Mouse (Mus musculus) liver, postnatal 0 days (tissue): ENCODE data around the gene Synj1. TPM values are rescaled to one million over a fixed set of nuclear protein-coding genes. Genes with fewer than 3 reads are reported as not detected.

Experiments used
- ATAC-seq: fragments of 200-750 bp; cut with Nextera tagmentation; 2 replicates; pipeline ENCODE4 v1.8.0; 2017; ENCODE audit warnings: mild to moderate bottlenecking, moderate library complexity
- DNase-seq: peaks from one replicate; pipeline ENCODE4 v3.0.0-alpha.2; 2016
- H3K27ac ChIP-seq: fragments of 300-500 bp; sonication (generic); 2 replicates; pipeline ENCODE4 v1.5.1; 2014; ENCODE audit warnings: antibody characterized with exemption, moderate library complexity, mild to moderate bottlenecking, low read depth
- H3K27me3 ChIP-seq: fragments of 300-500 bp; sonication (generic); 2 replicates; pipeline ENCODE4 v1.6.1; 2014; ENCODE audit warnings: low read length, control low read depth, mixed read lengths; ENCODE audit not compliant: insufficient read depth
- H3K36me3 ChIP-seq: fragments of 300-500 bp; sonication (generic); replicated peaks from 2 replicates; pipeline ENCODE4 v1.6.1; 2014; ENCODE audit warnings: mild to moderate bottlenecking, control low read depth, low read length, moderate library complexity, mixed read lengths; ENCODE audit not compliant: insufficient read depth
- H3K4me1 ChIP-seq: fragments of 300-500 bp; sonication (generic); 2 replicates; pipeline ENCODE4 v1.6.1; 2014; ENCODE audit warnings: antibody characterized with exemption, mild to moderate bottlenecking, control low read depth; ENCODE audit not compliant: insufficient read depth
- H3K4me2 ChIP-seq: fragments of 300-500 bp; sonication (generic); 2 replicates; pipeline ENCODE4 v1.6.1; 2014; ENCODE audit warnings: low read depth, mild to moderate bottlenecking, low read length, moderate library complexity, mixed read lengths
- H3K4me3 ChIP-seq: fragments of 300-500 bp; sonication (generic); 2 replicates; pipeline ENCODE4 v1.5.1; 2014; ENCODE audit warnings: low read depth, low read length
- H3K9ac ChIP-seq: fragments of 300-500 bp; sonication (generic); replicated peaks from 2 replicates; pipeline ENCODE4 v1.6.1; 2014; ENCODE audit warnings: mild to moderate bottlenecking, moderate library complexity
- H3K9me3 ChIP-seq: fragments of 300-500 bp; sonication (generic); 2 replicates; pipeline ENCODE4 v1.6.1; 2016; ENCODE audit warnings: mild to moderate bottlenecking, control low read depth, low read length, mixed read lengths
- CTCF ChIP-seq: sonication (generic); IDR thresholded peaks from 2 replicates; pipeline ENCODE4 v1.5.1; 2016; ENCODE audit warnings: antibody characterized with exemption, low read depth
- EP300 ChIP-seq: IDR thresholded peaks from 2 replicates; pipeline ENCODE4 v1.6.1; 2016; ENCODE audit warnings: antibody characterized with exemption, low read depth, mild to moderate bottlenecking
- WGBS: fragments of 180-500 bp; shearing (Covaris S2); extraction: QIAGEN DNeasy Blood & Tissue Kit; methylation state at CpG from one replicate; pipeline ENCODE4 v1.1.7; 2014; ENCODE audit not compliant: insufficient replicate concordance; 5-methylcytosine and 5-hydroxymethylcytosine counted together
- polyA plus RNA-seq: library from polyadenylated mRNA; unstranded; fragments of >200 nt; fragmentation: Nextera tagmentation; extraction: Ambion mirVana; gene quantifications from 2 replicates; pipeline ENCODE4 v1.2.1, GENCODE M21; 2015

Synj1 gene
- polyA plus RNA-seq, 1 experiment from 2014 or later: 8.6 TPM

DNA sequence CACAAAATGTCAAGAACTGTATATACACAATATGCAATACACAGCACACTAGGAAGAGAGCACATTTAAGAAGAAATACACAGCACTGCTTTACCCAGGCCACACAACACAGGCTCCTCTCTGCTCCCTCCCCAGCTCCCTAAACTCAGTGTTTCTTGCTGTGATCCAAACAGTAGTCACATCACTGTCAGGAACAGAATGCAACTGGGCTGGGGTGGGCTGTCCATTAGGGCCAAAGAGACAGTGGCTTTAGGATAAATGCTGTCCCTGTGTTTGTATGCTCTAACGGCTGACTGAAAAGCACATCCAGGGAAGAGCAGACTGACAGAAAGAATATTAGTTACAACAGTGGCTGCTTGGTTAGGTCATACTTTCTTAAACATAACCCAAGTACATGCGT is 18.8 kb upstream of the Synj1 start:
- H3K9me3 ChIP-seq: no peaks in the 10 kb centered on the region
- DNase-seq: no peak
- H3K27ac ChIP-seq: no peak overlapping the region
- no peak for ATAC-seq
- no peaks in the 10 kb centered on the region for H3K4me1 ChIP-seq
- 91% methylated on average over 2 of the region's 2 CpGs for WGBS
- TF ChIP-seq EP300: no peak
- TF ChIP-seq CTCF: no peak
- H3K36me3 ChIP-seq: peaks cover 79% of the 10 kb centered on the region
- no peak overlapping the region for H3K9ac ChIP-seq
- no peak overlapping the region for H3K4me2 ChIP-seq
- no peak overlapping the region for H3K4me3 ChIP-seq
- no peaks in the 10 kb centered on the region for H3K27me3 ChIP-seq

GRCm38 (mm10) chr16:91029161-91029743 is 18.1 kb upstream of the Synj1 start:
- Histone ChIP-seq H3K27ac (no peak overlapping the region), H3K4me3 (no peak overlapping the region), H3K4me2 (no peak overlapping the region), H3K9ac (no peak overlapping the region), H3K36me3 (peaks cover 79% of the 10 kb centered on the region), H3K27me3 (no peaks in the 10 kb centered on the region), H3K9me3 (no peaks in the 10 kb centered on the region), H3K4me1 (no peaks in the 10 kb centered on the region)
- ATAC-seq (0 out of 2 replicates have a peak, but pooled peaks have one; percentile 38), DNase-seq (no peak)
- TF ChIP-seq EP300 (no peak), CTCF (no peak)
- 89% methylated on average over 8 of the region's 8 CpGs for WGBS

DNA sequence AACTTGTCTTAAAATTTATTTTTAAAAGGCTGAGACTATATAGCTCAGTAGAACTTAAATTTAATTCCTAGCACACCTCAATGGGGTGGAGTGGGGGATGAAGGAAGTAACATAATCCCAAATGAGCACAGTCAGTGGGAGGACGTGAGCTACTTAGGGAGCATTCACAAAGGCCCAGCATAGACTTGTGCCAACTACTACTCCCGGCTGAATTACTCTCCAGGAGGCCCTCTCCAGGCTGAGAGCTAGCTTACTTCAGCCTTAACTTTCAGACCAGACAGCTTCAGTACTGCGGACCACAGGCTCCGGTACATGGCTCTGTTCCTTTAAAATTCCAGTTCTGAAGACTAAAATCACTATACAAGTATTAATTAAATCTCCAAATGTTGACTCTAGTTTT is 15.2 kb upstream of the Synj1 start:
- Histone ChIP-seq H3K4me1 (no peaks in the 10 kb centered on the region), H3K27me3 (no peaks in the 10 kb centered on the region), H3K27ac (no peak overlapping the region), H3K4me2 (no peak overlapping the region), H3K36me3 (peaks cover 77% of the 10 kb centered on the region), H3K9ac (no peak overlapping the region), H3K4me3 (no peak overlapping the region), H3K9me3 (no peaks in the 10 kb centered on the region; the same call in 1 of the 2 replicates)
- 90% methylated on average over 4 of the region's 4 CpGs for WGBS
- TF ChIP-seq CTCF: no peak
- no peak for ATAC-seq
- DNase-seq: no peak

- no peak overlapping the region for H3K27ac ChIP-seq
- TF ChIP-seq EP300 (no peak), CTCF (peak; percentile 67)
- no peak overlapping the region for H3K4me2 ChIP-seq
- H3K4me3 ChIP-seq: no peak overlapping the region
- H3K36me3 ChIP-seq: peaks cover 83% of the 10 kb centered on the region
- H3K4me1 ChIP-seq: no peaks in the 10 kb centered on the region
- no peaks in the 10 kb centered on the region; the same call in 1 of the 2 replicates for H3K9me3 ChIP-seq
- ATAC-seq (no peak), DNase-seq (peak; percentile 39)
- no peaks in the 10 kb centered on the region for H3K27me3 ChIP-seq
- no peak overlapping the region for H3K9ac ChIP-seq
- 86% methylated on average over 1 of the region's 1 CpGs for WGBS
Measured at GRCm38 (mm10) chr16:91023384-91023783, 12.3 kb upstream of the Synj1 start.

DNA sequence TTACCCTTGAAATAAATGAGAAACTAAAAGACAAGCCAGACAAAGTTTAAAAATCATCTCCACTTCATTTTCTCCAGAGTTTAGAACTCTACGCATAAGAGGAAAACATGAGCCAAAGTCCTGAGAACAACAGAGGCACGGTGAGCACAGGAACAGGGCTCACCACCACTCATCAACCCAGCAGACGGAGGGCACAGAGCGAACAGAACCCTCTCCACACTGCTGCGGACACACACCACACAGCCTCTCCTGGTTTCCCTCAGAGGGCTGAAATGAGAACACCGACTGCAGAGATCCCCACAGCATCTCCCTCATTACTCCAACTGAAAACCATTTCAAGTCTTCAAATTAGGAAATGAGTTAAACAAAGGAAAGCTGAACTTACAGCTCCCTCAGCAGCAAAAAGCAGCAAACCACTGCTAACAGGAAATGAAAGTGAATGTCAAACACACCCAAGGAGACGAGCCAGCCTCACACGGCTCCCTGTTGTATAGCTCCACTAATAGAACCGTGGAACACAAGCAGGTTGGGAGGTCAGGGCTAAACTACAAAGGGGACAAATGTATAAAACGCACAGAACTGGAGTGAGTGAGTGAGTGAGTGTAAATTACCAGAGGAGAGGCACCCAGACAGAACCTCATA is 9.9 kb upstream of the Synj1 start:
- no peak overlapping the region for H3K4me2 ChIP-seq
- H3K36me3 ChIP-seq: peaks cover 82% of the 10 kb centered on the region
- H3K27me3 ChIP-seq: no peaks in the 10 kb centered on the region
- no peak for DNase-seq
- 0 out of 2 replicates have a peak overlapping the region, but pooled peaks have one; percentile 8 for H3K27ac ChIP-seq
- 84% methylated on average over 10 of the region's 10 CpGs for WGBS
- no peaks in the 10 kb centered on the region; the same call in 1 of the 2 replicates for H3K9me3 ChIP-seq
- TF ChIP-seq CTCF (no peak), EP300 (no peak)
- ATAC-seq: no peak
- no peak overlapping the region for H3K4me3 ChIP-seq
- no peaks in the 10 kb centered on the region for H3K4me1 ChIP-seq
- no peak overlapping the region for H3K9ac ChIP-seq

GRCm38 (mm10) chr16:91019476-91019875 is 8.4 kb upstream of the Synj1 start:
- Histone ChIP-seq H3K27me3 (no peaks in the 10 kb centered on the region), H3K36me3 (peaks cover 81% of the 10 kb centered on the region), H3K9ac (no peak overlapping the region), H3K27ac (no peak overlapping the region), H3K4me1 (no peaks in the 10 kb centered on the region), H3K4me2 (no peak overlapping the region), H3K9me3 (no peaks in the 10 kb centered on the region; the same call in 1 of the 2 replicates), H3K4me3 (no peak overlapping the region)
- no peak for ATAC-seq
- no peak for TF ChIP-seq CTCF
- no peak for TF ChIP-seq EP300
- 90% methylated on average over 4 of the region's 4 CpGs for WGBS
- DNase-seq: no peak
